Mouse (Mus musculus) liver, postnatal 0 days (tissue): ENCODE data around the gene Lhb. TPM values are rescaled to one million over a fixed set of nuclear protein-coding genes. Genes with fewer than 3 reads are reported as not detected.

Source experiments
- ATAC-seq: fragments of 200-750 bp; cut with Nextera tagmentation; 2 replicates; pipeline ENCODE4 v1.8.0; 2017; ENCODE audit warnings: mild to moderate bottlenecking, moderate library complexity
- DNase-seq: peaks from one replicate; pipeline ENCODE4 v3.0.0-alpha.2; 2016
- H3K27ac ChIP-seq: fragments of 300-500 bp; sonication (generic); 2 replicates; pipeline ENCODE4 v1.5.1; 2014; ENCODE audit warnings: antibody characterized with exemption, moderate library complexity, mild to moderate bottlenecking, low read depth
- H3K27me3 ChIP-seq: fragments of 300-500 bp; sonication (generic); 2 replicates; pipeline ENCODE4 v1.6.1; 2014; ENCODE audit warnings: low read length, control low read depth, mixed read lengths; ENCODE audit not compliant: insufficient read depth
- H3K36me3 ChIP-seq: fragments of 300-500 bp; sonication (generic); replicated peaks from 2 replicates; pipeline ENCODE4 v1.6.1; 2014; ENCODE audit warnings: mild to moderate bottlenecking, control low read depth, low read length, moderate library complexity, mixed read lengths; ENCODE audit not compliant: insufficient read depth
- H3K4me1 ChIP-seq: fragments of 300-500 bp; sonication (generic); 2 replicates; pipeline ENCODE4 v1.6.1; 2014; ENCODE audit warnings: antibody characterized with exemption, mild to moderate bottlenecking, control low read depth; ENCODE audit not compliant: insufficient read depth
- H3K4me2 ChIP-seq: fragments of 300-500 bp; sonication (generic); 2 replicates; pipeline ENCODE4 v1.6.1; 2014; ENCODE audit warnings: low read depth, mild to moderate bottlenecking, low read length, moderate library complexity, mixed read lengths
- H3K4me3 ChIP-seq: fragments of 300-500 bp; sonication (generic); 2 replicates; pipeline ENCODE4 v1.5.1; 2014; ENCODE audit warnings: low read depth, low read length
- H3K9ac ChIP-seq: fragments of 300-500 bp; sonication (generic); replicated peaks from 2 replicates; pipeline ENCODE4 v1.6.1; 2014; ENCODE audit warnings: mild to moderate bottlenecking, moderate library complexity
- H3K9me3 ChIP-seq: fragments of 300-500 bp; sonication (generic); 2 replicates; pipeline ENCODE4 v1.6.1; 2016; ENCODE audit warnings: mild to moderate bottlenecking, control low read depth, low read length, mixed read lengths
- CTCF ChIP-seq: sonication (generic); IDR thresholded peaks from 2 replicates; pipeline ENCODE4 v1.5.1; 2016; ENCODE audit warnings: antibody characterized with exemption, low read depth
- EP300 ChIP-seq: IDR thresholded peaks from 2 replicates; pipeline ENCODE4 v1.6.1; 2016; ENCODE audit warnings: antibody characterized with exemption, low read depth, mild to moderate bottlenecking
- WGBS: fragments of 180-500 bp; shearing (Covaris S2); extraction: QIAGEN DNeasy Blood & Tissue Kit; methylation state at CpG from one replicate; pipeline ENCODE4 v1.1.7; 2014; ENCODE audit not compliant: insufficient replicate concordance; 5-methylcytosine and 5-hydroxymethylcytosine counted together
- polyA plus RNA-seq: library from polyadenylated mRNA; unstranded; fragments of >200 nt; fragmentation: Nextera tagmentation; extraction: Ambion mirVana; gene quantifications from 2 replicates; pipeline ENCODE4 v1.2.1, GENCODE M21; 2015

Lhb gene
- polyA plus RNA-seq, result not detected in 2 replicates

DNA sequence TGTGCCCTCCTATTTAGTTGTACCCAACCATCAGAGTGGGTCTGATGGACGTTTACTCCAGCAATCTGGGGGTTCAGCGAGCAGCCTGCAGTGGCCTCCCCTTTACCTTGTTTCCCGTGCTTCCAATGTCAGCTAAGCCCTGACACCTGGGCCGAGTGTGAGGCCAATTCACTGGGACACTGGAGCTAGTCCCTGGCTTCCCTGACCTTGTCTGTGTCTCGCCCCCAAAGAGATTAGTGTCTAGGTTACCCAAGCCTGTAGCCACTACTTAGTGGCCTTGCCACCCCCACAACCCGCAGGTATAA, at the start of gene Lhb:
Gene Lhb (plus strand): TSS at position 206 of the 305 bp plus-strand sequence.
- ATAC-seq (no peak), DNase-seq (no peak)
- Histone ChIP-seq H3K27ac (no peak within 1 kb of the TSS), H3K4me2 (no peak within 1 kb of the TSS), H3K4me1 (peaks cover 4% of the 10 kb centered on the region; the same call in 1 of the 2 replicates), H3K9ac (no peak within 1 kb of the TSS), H3K9me3 (no peaks in the 10 kb centered on the region), H3K27me3 (peaks cover 43% of the 10 kb centered on the region), H3K4me3 (no peak within 1 kb of the TSS), H3K36me3 (peaks cover 42% of the 10 kb centered on the region)
- TF ChIP-seq CTCF (no peak), EP300 (no peak)
- 56% methylated on average over 6 of the region's 6 CpGs for WGBS

DNA sequence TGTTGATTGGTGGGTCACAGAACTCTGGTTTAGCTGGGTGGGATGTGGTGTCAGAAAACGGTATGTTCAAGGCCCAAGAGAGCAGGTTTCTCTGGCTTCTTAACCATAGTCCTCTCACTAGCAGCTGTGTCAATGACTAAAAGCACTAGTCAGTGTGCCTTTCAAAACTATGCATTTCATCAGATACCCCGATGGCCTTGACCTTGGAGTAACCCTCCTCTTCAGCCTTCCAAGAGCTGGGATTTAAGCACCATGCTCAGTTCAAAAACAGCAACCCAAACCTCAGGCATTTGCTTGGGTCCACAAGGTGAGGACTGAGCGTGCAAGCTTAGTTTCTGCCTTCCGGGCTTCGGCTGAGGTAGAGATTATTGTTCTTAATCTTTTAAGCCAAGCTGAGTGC, 48.2 kb upstream of the Lhb start:
- Histone ChIP-seq H3K4me3 (no peak overlapping the region), H3K9ac (no peak overlapping the region), H3K27me3 (peaks cover 26% of the 10 kb centered on the region), H3K27ac (no peak overlapping the region), H3K4me1 (peaks cover 20% of the 10 kb centered on the region), H3K36me3 (peaks cover 27% of the 10 kb centered on the region), H3K9me3 (no peaks in the 10 kb centered on the region), H3K4me2 (no peak overlapping the region)
- ATAC-seq (no peak), DNase-seq (no peak)
- WGBS, result 72% methylated on average over 5 of the region's 5 CpGs
- TF ChIP-seq EP300 (no peak), CTCF (no peak)

DNA sequence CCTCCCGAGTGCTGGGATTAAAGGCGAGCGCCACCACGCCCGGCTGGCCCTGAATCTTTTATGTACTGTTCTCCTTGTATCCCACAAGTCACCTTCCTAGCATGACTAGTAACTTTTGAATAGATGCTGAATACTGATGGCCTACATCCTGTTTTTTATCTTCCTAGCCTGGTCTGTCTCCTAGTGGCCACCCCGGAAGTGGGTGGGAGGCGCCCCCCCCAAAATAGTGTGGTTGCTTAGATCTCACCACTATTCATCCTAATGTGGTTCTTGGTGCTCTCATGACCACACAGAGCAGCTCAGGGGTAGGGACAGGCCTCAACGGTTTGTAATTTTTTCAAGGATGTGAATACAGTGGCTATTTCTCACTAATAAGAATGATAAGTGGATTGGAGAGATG, 46.0 kb upstream of the Lhb start:
- H3K4me2 ChIP-seq, result no peak overlapping the region
- H3K27ac ChIP-seq, result no peak overlapping the region
- peaks cover 11% of the 10 kb centered on the region for H3K4me1 ChIP-seq
- DNase-seq (no peak), ATAC-seq (no peak)
- H3K4me3 ChIP-seq, result no peak overlapping the region
- 80% methylated on average over 8 of the region's 8 CpGs for WGBS
- peaks cover 8% of the 10 kb centered on the region for H3K27me3 ChIP-seq
- no peak overlapping the region for H3K9ac ChIP-seq
- H3K36me3 ChIP-seq, result peaks cover 47% of the 10 kb centered on the region
- H3K9me3 ChIP-seq, result no peaks in the 10 kb centered on the region
- TF ChIP-seq CTCF, result no peak
- TF ChIP-seq EP300, result no peak

DNA sequence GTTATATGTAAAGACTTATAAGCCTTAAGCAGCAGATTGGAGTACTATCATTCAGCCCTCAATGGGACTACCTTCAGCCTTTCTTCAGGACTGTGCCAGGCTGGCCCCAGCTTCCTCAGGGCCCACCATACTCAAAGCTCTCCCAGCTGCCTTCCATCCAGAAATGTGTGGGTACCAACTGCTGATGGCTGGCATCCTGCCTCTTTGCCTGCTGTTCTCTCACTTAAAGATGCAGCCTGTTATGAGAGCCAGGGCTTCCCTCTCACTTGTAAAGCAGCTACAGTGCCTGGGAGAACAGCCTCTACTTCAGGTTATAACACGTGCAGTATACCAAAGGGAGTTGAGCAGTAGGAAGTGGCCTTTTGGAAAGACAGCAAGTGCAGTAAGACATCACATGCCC, 44.6 kb upstream of the Lhb start:
- Histone ChIP-seq H3K27ac (no peak overlapping the region), H3K4me2 (no peak overlapping the region), H3K4me3 (no peak overlapping the region), H3K36me3 (peaks cover 61% of the 10 kb centered on the region), H3K27me3 (no peaks in the 10 kb centered on the region), H3K4me1 (no peaks in the 10 kb centered on the region), H3K9me3 (no peaks in the 10 kb centered on the region), H3K9ac (no peak overlapping the region)
- no peak for ATAC-seq
- WGBS, result 93% methylated on average over 1 of the region's 1 CpGs
- TF ChIP-seq CTCF, result no peak
- TF ChIP-seq EP300, result no peak
- no peak for DNase-seq

DNA sequence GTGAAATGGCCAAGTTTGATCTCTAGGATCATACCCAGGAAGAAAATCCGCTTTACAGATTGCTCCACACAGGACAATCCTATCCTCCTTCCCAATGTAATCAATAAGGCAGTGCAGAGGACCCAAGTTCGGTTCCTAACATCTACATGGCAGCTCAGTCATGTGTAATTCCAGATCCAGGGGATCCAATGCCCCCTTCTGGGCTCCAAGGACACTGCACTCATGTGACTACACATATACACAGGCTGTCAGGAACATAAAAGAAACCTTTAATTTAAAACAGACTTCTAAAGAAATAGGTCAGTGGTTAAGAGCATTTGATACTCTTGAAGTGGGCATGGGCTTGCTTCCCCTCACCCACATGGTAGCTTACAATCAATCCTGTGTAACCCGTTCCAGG, 34.5 kb upstream of the Lhb start:
- DNase-seq, result no peak
- 87% methylated on average over 3 of the region's 3 CpGs for WGBS
- Histone ChIP-seq H3K9me3 (no peaks in the 10 kb centered on the region), H3K4me3 (no peak overlapping the region), H3K27ac (no peak overlapping the region), H3K27me3 (no peaks in the 10 kb centered on the region), H3K4me1 (no peaks in the 10 kb centered on the region), H3K36me3 (peaks cover 97% of the 10 kb centered on the region), H3K9ac (no peak overlapping the region), H3K4me2 (no peak overlapping the region)
- 0 out of 2 replicates have a peak, but pooled peaks have one; percentile 28 for TF ChIP-seq CTCF
- no peak for TF ChIP-seq EP300
- ATAC-seq, result no peak

DNA sequence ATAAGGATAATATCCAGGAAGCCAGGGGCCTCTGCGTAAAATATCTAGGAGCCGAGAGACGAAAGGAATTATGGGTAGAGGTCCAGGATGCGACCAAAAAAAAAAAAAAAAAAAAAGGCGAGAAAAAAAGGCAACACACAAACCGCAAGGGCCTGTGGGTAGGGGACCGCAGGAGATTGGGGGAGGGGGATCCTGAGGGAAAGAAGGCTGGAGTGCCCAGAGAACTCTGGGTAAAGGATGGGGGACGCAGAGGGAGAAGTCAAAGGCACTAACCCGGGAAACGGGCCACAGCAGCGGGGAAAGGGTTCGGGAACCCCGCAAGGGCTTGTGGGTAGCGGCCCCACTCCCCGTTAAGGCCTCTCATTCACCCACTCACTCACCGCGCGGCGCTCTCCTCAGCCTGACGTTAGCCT, 25.5 kb upstream of the Lhb start:
- peak; percentile 67 for ATAC-seq
- Histone ChIP-seq H3K4me3 (peak overlapping the region; percentile 86), H3K36me3 (peaks cover 32% of the 10 kb centered on the region), H3K9ac (peak overlapping the region; percentile 94), H3K27ac (peak overlapping the region; percentile 96), H3K4me2 (peak overlapping the region; percentile 92), H3K4me1 (peaks cover 16% of the 10 kb centered on the region), H3K27me3 (no peaks in the 10 kb centered on the region), H3K9me3 (no peaks in the 10 kb centered on the region)
- WGBS, result 0% methylated on average over 19 of the region's 20 CpGs
- TF ChIP-seq CTCF, result no peak
- 0 out of 2 replicates have a peak, but pooled peaks have one; percentile 10 for TF ChIP-seq EP300
- no peak for DNase-seq
